Mouse (Mus musculus) heart, postnatal 0 days (tissue): ENCODE measurements around the gene Nr2f6.

Source experiments
- CTCF ChIP-seq: IDR thresholded peaks from 2 replicates; pipeline ENCODE4 v1.5.1; 2016; ENCODE audit warnings: antibody characterized with exemption, control low read depth, low read depth
- EP300 ChIP-seq: IDR thresholded peaks from 2 replicates; pipeline ENCODE4 v1.6.1; 2016; ENCODE audit warnings: antibody characterized with exemption, low read depth

DNA sequence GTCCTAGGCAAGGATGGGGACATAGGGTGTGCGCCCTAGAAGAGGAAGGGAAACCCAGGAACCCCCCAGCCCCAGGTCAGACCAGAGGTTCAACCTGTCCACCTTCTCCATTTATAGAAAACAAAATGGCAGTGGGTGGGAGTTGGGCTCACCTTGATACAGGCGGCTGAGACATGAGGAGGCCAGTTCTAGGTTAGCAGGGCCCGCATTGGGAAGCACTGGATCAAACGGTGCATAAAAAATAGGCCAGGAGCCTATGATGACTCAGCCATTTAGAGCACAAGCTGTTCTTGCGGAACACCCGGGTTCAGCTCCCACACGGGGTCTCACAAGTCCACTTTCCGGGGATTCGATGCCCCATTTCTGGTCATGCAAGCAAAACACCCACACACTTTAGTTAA is 23.2 kb upstream of the Nr2f6 start:
- no peak for TF ChIP-seq CTCF
- TF ChIP-seq EP300, result no peak
